Mouse (Mus musculus): Measurements from ENCODE around the gene Sirt1. TPM values are rescaled to one million over a fixed set of nuclear protein-coding genes. Genes with fewer than 3 reads are reported as not detected.

The Sirt1 gene
- polyA plus RNA-seq (2014; fragmentation: Illumina TruSeq; extraction: RNeasy Lipid Tissue Mini Kit (QIAGEN cat#74804); ENCODE audit: low read depth, low replicate concordance), result 22.7 TPM

GRCm38 (mm10) chr10:63381498-63382280 is at the start of gene Sirt1:
Gene Sirt1, minus strand, starts transcription at chr10:63381704.

GRCm38 (mm10) chr10:63429785-63430305 is 48.3 kb upstream of the Sirt1 start, which contains the start of gene Ctnna3:
Gene Ctnna3, plus strand, starts transcription at chr10:63430098.

DNA sequence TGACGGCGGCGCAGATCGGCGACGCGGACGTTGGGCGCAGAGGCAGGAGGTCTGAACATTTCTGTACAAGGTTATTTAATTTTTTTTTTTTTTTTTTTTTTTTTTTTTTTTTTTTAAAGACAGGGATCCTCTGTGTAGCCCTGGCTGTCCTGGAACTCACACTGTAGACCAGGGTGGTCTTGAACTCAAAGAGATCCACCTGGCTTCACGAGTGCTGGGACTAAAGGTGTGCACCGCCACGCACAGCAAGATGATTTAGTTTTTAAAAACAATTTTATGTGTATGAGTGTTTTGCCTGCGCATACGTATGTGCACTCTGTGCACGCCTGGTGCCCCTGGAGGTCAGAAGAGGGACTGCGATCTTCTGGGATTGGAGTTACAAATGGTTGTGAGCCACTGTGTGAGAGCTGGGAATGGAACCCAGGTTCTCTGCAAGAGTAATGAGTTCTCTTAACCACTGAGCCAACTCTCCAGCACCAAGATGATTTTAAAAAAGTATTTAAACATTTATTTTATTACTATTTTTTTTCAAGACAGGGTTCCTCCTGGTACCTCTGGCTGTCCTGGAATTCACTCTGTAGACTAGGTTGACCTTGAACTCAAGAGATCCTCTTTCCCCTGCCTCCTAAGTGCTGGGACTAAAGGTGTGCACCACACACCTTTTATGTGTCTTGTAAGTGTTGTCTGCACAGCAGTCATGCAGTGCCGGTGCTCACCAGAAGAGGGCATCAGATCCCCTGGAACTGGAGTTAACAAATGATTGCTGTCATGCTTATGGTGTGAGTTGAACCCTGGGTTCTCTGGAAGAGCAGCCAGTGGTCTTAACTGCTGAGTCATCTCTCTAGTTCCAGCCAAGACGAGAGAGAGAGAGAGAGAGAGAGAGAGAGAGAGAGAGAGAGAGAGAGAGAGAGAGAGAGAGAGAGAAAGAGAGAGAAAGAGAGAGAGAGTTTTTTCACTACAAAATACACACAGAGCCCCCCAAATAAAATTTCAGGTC is 40.5 kb upstream of the Sirt1 start, which contains the start of gene Gm7075:
Gene Gm7075 (minus strand): TSS at position 51 of the 997 bp plus-strand sequence.

GRCm38 (mm10) chr10:63382372-63383279 is 1.1 kb upstream of the Sirt1 start, which contains the start of gene Dnajc12:
Gene Dnajc12, plus strand, starts transcription at chr10:63382443.

Other genes with a start within 250 kb of the Sirt1 start
- gene Mypn, start 177.8 kb downstream of the Sirt1 start, polyA plus RNA-seq (2014; fragmentation: Illumina TruSeq; extraction: RNeasy Lipid Tissue Mini Kit (QIAGEN cat#74804); ENCODE audit: low read depth, low replicate concordance), result not detected
- 133 TPM for gene Herc4, start 137.9 kb downstream of the Sirt1 start, polyA plus RNA-seq (2014; fragmentation: Illumina TruSeq; extraction: RNeasy Lipid Tissue Mini Kit (QIAGEN cat#74804); ENCODE audit: low read depth, low replicate concordance)
- 5.1 TPM for gene Dnajc12, start 739 bp upstream of the Sirt1 start, polyA plus RNA-seq (2014; fragmentation: Illumina TruSeq; extraction: RNeasy Lipid Tissue Mini Kit (QIAGEN cat#74804); ENCODE audit: low read depth, low replicate concordance)
- gene Gm7075, start 40.1 kb upstream of the Sirt1 start, polyA plus RNA-seq (2014; fragmentation: Illumina TruSeq; extraction: RNeasy Lipid Tissue Mini Kit (QIAGEN cat#74804); ENCODE audit: low read depth, low replicate concordance), result not detected
- gene Ctnna3, start 48.4 kb upstream of the Sirt1 start, polyA plus RNA-seq (2014; fragmentation: Illumina TruSeq; extraction: RNeasy Lipid Tissue Mini Kit (QIAGEN cat#74804); ENCODE audit: low read depth, low replicate concordance), result not detected